ENCODE assay signal across 12 mouse cellular contexts in the genomic region with DNA sequence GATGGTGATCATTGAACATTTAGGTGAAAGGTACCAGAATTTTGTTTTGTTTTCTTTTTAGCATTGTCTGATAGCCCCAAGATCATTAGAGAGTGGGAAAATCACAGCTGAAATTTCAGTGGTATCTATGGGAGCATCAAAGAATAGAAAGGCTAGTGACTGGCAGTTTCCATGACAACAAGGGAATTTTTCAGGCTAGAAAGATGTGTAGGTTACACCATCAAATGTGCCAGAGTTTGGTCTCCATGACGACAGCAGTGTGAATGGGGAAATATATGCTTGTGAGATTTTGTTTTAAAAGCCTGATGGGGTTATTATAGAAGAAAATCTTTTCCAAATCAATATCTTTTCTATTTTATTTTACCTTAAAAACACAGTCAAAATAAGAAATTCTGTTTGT. TPM values are rescaled to one million over a fixed set of nuclear protein-coding genes. Genes with fewer than 3 reads are reported as not detected.
DNase-seq lines count a peak whose midpoint lies in the region; ATAC-seq and TF ChIP-seq lines count a peak whose summit lies in the region.
"Had no signal": no experiment of that assay in that cellular context is flagged by ENCODE, and none has a peak within 500 bp of the region (broad histone marks: within the 10 kb centered on the region; RNA-seq: fewer than 3 reads in every experiment).

No protein-coding gene starts in this region.

- 0 out of 2 replicates have a peak, but pooled peaks cover 3% of the 10 kb centered on the region for H3K4me1 ChIP-seq in midbrain, embryonic 12.5 days
- H3K4me1 ChIP-seq in midbrain, embryonic 10.5 days, result peaks cover 4% of the 10 kb centered on the region; the same call in 1 of the 2 replicates
- H3K4me1 ChIP-seq in forebrain, postnatal 0 days (ENCODE audit: insufficient read depth), result no peaks in the 10 kb centered on the region

- H3K36me3 ChIP-seq in midbrain, embryonic 12.5 days, result no peaks in the 10 kb centered on the region
- no peaks in the 10 kb centered on the region for H3K36me3 ChIP-seq in midbrain, embryonic 10.5 days
- H3K36me3 ChIP-seq in forebrain, postnatal 0 days (ENCODE audit: insufficient read depth), result no peaks in the 10 kb centered on the region

- peaks cover 4% of the 10 kb centered on the region; the same call in 1 of the 2 replicates for H3K9me3 ChIP-seq in midbrain, embryonic 12.5 days
- H3K9me3 ChIP-seq in midbrain, embryonic 10.5 days (replicated peaks), result no peaks in the 10 kb centered on the region
- no peaks in the 10 kb centered on the region for H3K9me3 ChIP-seq in forebrain, postnatal 0 days (ENCODE audit: low read length)

- no peak for TF ChIP-seq CTCF in forebrain, postnatal 0 days (IDR thresholded peaks at IDR 0.05; ENCODE audit: low read depth)

- no peak for DNase-seq in midbrain, embryonic 10.5 days (ENCODE audit: low spot score)
- DNase-seq in forebrain, postnatal 0 days, result peak; percentile 81
- DNase-seq in left cerebral cortex, adult 9 months (ENCODE audit: low spot score in 2 of 2), result peak; percentile 11 to 44
- DNase-seq in right cerebral cortex, postnatal 25 days, result peak; percentile 8
- no peak for DNase-seq in cerebellum, postnatal 10 days
- no peak for DNase-seq in adrenal gland, postnatal 14 days
- DNase-seq in spleen, postnatal 4 days (ENCODE audit: low spot score in 2 of 2), result no peak
- DNase-seq: cerebellum, adult 9-10 months; kidney, postnatal 4 days had no signal

- ATAC-seq in midbrain, embryonic 12.5 days (ENCODE audit: low FRiP score, low read depth), result 0 out of 2 replicates have a peak, but pooled peaks have one; percentile 52
- peak; percentile 91 for ATAC-seq in forebrain, postnatal 0 days

- WGBS in midbrain, embryonic 12.5 days, result 51% methylated on average over 1 of the region's 1 CpGs
- 68% methylated on average over 1 of the region's 1 CpGs for WGBS in midbrain, embryonic 10.5 days
- WGBS in forebrain, postnatal 0 days, result 28% methylated on average over 1 of the region's 1 CpGs

- H3K9ac ChIP-seq in midbrain, embryonic 12.5 days (replicated peaks), result no peak overlapping the region
- H3K9ac ChIP-seq in forebrain, postnatal 0 days, result no peak overlapping the region

- no peak overlapping the region for H3K4me3 ChIP-seq in midbrain, embryonic 12.5 days
- no peak overlapping the region for H3K4me3 ChIP-seq in midbrain, embryonic 10.5 days
- H3K4me3 ChIP-seq in forebrain, postnatal 0 days (ENCODE audit: low read depth, low read length), result no peak overlapping the region
- H3K4me3 ChIP-seq: erythroblast, embryonic 14.5 days had no signal

- H3K4me2 ChIP-seq in midbrain, embryonic 12.5 days (replicated peaks), result no peak overlapping the region
- H3K4me2 ChIP-seq in forebrain, postnatal 0 days (ENCODE audit: low read depth), result no peak overlapping the region

- H3K27ac ChIP-seq in midbrain, embryonic 12.5 days (replicated peaks), result no peak overlapping the region
- no peak overlapping the region for H3K27ac ChIP-seq in midbrain, embryonic 10.5 days (replicated peaks)
- H3K27ac ChIP-seq in forebrain, postnatal 0 days (ENCODE audit: low read depth, low read length), result peak overlapping the region; percentile 17; the same call in 1 of the 2 replicates

- H3K27me3 ChIP-seq in midbrain, embryonic 12.5 days, result no peaks in the 10 kb centered on the region
- H3K27me3 ChIP-seq in midbrain, embryonic 10.5 days (ENCODE audit: low read depth, poor library complexity, severe bottlenecking), result no peaks in the 10 kb centered on the region
- no peaks in the 10 kb centered on the region for H3K27me3 ChIP-seq in forebrain, postnatal 0 days (ENCODE audit: insufficient read depth, low read length)

RNA-seq across cellular contexts. Expression of a gene that starts 50.9 kb away (rescaled TPM):
- 4.2 and 11.0 TPM in 2 replicates for polyA plus RNA-seq in midbrain, embryonic 12.5 days (2016; fragmentation: Nextera tagmentation; extraction: Ambion mirVana)
- 3.5 and 4.4 TPM in 2 replicates for polyA plus RNA-seq in midbrain, embryonic 10.5 days (2016; fragmentation: Nextera tagmentation; extraction: Ambion mirVana)
- 35.0 and 39.7 TPM in 2 replicates for total RNA-seq in forebrain, postnatal 0 days (2014; rRNA removed)
- polyA plus RNA-seq in forebrain, postnatal 0 days (2015; fragmentation: Nextera tagmentation; extraction: Ambion mirVana), result 14.9 and 25.6 TPM in 2 replicates
- total RNA-seq in adrenal gland, postnatal 14 days (2021), result 1.1 and 2.1 TPM in 2 replicates
- total RNA-seq: liver, adult 2 months had no signal
- polyA plus RNA-seq: liver, adult 2 months had no signal

Comparison
In these comparisons a context has a peak if more than half of its experiments do, and no peak if none do; other contexts are left out.
1. DNase-seq: peak in forebrain, postnatal 0 days (single experiment), left cerebral cortex, adult 9 months (2 of 2) and right cerebral cortex, postnatal 25 days (single experiment); none in midbrain, embryonic 10.5 days (single experiment), cerebellum, postnatal 10 days (0 of 2), adrenal gland, postnatal 14 days (single experiment) and spleen, postnatal 4 days (0 of 2).